Mouse (Mus musculus) heart, embryonic 14.5 days (tissue): ENCODE measurements around the gene Tnfrsf21. TPM values are rescaled to one million over a fixed set of nuclear protein-coding genes. Genes with fewer than 3 reads are reported as not detected.

Experiments
- polyA plus RNA-seq: library from polyadenylated mRNA; unstranded; fragments of >200 nt; fragmentation: Nextera tagmentation; extraction: Ambion mirVana; gene quantifications from 2 replicates; pipeline ENCODE4 v1.2.1, GENCODE M21; 2014

Gene Tnfrsf21
- polyA plus RNA-seq, 1 experiment from 2014 or later = 9.6 TPM

Other genes starting within 250 kb of the Tnfrsf21 start
- 24.2 and 26.1 TPM in 2 replicates for gene Cd2ap, start 139.9 kb upstream of the Tnfrsf21 start, polyA plus RNA-seq